Mouse (Mus musculus) hindlimb bud, embryonic 11.5 days (tissue): ENCODE results near the gene Ckap2l.
A peak's percentile ranks its signal among the peaks of the same experiment; 100 is the strongest.

Experiments
- DNase-seq: peaks from one replicate; pipeline ENCODE4 v3.0.0-alpha.2; 2012; ENCODE audit warnings: low read depth, low spot score; ENCODE audit errors: extremely low spot score

Gene Ckap2l

DNA sequence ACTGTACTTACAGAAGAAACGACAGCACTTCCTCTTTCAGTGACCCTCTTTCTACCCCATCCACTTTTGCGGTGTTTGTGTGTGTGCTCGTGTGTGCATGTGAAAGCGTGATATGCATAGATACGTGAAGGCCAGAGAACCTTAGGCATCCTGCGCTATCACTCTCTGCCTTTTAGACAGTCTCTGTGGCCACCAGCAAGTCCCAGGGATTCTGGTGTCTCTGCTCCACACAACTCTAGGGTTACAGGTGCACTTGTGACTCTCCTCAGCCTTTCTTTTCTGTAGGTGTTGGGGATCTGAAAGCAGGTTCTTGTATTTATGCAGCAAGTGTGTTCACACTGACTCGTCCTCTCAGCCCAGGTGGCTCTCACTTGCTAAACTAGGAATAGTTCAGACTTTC lies 31.7 kb downstream of the Ckap2l start:
- no peak for DNase-seq

- no peak for DNase-seq
Measured at GRCm38 (mm10) chr2:129263073-129263472, 33.9 kb downstream of the Ckap2l start.

DNA sequence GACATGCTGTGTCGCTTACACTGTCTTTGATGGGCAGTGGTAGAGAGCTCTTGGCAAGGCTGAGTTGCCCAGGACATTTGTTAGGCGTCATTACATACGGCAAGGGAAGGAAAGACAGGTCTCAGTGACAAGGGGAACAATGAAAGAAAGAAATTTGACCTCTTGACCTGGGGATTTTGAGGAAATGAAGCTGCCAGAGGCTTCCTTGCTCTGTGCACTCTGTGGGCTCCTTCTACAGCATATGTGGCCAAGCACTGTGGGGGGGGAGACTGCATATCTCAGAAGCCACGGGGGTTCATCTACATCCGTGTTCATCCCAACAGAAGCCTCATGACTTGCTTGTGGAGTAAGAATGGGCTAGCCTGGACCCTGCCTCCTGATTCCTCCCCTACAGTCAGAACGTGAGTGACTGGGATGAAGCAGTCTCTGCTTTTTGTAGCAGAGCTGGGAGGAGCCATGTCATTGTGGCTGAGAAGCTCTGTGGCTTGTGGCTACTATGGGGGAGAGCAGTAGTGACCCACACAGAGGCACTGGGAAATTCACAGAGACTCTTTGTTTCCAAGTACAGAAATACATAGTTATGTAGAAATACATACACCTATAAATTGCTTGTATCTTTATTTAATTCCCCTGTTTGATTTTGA lies 35.7 kb downstream of the Ckap2l start:
- no peak for DNase-seq

DNA sequence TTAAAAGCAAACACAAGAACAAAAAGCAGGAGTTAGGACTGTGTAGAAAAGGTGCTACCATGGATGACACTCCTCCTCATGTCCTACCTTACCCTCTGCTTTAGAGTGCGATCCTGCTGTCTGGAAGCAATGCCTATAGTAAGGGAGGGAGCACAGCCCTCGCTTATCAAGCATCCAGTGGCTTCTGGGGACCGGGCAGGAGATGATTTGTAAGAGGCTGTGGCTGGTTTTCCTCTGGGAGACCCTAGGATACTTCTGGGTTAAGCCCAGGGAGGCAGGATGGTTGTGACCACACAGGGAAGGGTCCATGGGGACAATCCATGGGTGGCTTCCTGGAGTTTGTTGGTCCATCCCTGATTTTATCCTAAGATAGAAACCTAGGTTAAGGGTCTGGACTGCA lies 36.4 kb downstream of the Ckap2l start:
- no peak for DNase-seq

DNA sequence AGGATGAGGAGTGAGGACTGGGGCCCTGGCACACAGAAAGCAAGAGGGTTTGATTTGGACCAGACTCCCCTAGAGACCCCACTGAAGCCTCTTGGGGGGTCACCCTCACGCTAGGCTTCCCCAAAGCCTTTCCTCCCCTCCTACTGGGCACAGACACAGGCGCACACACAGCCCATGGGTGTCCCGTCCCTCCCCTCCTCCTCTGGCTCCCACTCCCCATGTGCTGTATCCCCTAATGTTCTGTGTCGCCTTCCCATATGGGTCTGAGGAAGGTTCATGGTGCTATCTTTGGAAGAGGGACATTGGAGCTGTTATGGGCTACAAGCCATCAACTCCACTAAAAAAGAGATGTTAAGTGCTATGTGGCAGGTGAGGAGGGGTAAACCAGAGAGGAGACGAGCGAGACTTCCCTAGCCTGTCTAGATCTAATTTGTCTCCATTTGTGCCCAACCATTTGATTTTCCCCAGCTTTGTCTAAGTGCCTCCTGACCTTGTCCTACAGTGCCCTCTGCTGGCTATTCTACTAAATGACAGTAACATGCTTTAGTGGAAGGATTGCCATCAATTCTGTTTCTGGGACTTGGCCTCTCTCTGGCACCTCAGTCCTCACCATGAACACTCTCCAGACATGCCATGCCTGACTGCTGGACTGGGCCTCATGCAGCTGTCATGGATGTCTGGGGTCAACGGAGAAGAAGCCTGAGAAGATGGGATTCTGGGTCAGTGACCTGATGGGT lies 38.4 kb downstream of the Ckap2l start:
- peak; percentile 84 for DNase-seq

- no peak for DNase-seq
Measured at GRCm38 (mm10) chr2:129258056-129258455, 39.0 kb downstream of the Ckap2l start.

GRCm38 (mm10) chr2:129256006-129256405 lies 41.0 kb downstream of the Ckap2l start:
- no peak for DNase-seq

GRCm38 (mm10) chr2:129254076-129254475 lies 42.9 kb downstream of the Ckap2l start:
- no peak for DNase-seq

- no peak for DNase-seq
Measured at GRCm38 (mm10) chr2:129253631-129253970, 43.4 kb downstream of the Ckap2l start.

DNA sequence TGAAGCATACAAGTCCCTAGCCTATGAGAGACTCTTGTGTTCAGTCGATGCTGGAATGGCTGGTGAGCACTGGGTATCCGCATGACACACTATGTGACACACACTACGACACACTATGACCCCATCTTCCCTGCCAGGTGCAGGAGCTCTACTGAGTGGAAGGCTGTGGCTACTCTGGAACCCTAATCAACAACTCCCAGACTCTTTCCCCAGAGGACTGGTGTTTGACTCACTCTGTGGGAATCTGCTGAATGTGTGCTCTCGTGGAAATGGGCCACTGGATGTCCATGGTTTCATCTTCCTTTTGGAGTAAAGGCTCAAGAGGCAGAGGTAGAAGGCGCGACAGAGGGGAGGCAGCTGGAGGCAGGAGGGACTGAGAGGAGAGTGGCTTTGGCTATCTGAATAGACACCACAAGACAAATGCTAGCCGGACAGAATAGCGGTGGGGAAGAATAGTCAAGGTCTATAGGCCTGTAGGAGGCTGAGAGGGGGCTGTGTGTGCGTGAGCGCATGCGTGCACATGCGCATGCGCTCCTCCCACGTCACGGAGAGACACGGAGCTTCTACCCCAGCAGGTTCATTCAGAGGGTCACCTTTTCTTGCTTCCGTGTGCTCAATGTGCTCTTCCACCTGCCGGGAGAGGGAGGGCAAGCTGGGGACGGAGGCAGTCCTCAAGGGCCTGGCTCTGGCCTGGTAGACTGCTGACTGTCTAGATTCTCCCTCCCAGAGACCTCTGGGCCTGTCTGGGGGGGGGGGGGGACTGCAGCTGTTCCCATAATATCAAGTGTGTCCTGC lies 44.0 kb downstream of the Ckap2l start:
- no peak for DNase-seq

DNA sequence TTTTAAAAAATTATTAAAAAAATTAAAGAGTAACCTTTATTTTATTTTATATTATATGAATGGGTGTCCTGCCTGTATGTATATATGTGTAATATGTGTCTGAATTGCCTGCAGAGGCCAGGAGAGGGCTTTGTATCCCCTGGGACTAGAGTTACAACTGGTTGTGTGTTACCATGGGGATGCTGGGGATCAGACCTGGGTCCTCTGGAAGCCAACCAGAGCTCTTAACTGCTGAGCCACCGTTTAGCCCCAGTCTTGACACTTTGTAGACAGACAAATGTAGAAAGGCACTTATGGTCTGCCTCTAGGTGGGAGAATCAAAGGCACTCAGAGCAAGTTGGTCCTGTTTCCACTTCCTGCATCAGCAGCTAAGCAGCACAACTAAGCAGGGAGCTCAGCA lies 47.7 kb downstream of the Ckap2l start:
- no peak for DNase-seq

GRCm38 (mm10) chr2:129247707-129248121 lies 49.3 kb downstream of the Ckap2l start:
- no peak for DNase-seq

DNA sequence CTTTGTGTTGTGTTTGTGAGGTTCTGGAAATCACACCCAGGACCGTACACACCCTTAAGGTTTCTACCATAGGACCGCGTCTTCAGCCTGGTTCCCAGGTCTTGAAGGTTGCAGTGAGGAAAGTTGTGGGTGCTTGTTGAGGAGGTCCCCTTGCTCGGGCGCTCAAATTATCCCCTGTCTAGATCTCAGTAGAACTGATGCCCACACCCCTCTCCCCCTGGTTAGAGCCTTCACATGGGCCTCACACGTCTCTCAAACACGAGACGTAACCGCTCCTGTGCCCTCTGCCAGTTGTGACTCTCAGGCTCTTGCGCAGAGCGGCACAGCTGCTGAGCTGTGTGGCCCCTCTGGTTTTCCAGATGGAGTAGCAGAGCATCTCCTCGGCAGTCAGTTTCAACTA lies 50.1 kb downstream of the Ckap2l start:
- DNase-seq = no peak

DNA sequence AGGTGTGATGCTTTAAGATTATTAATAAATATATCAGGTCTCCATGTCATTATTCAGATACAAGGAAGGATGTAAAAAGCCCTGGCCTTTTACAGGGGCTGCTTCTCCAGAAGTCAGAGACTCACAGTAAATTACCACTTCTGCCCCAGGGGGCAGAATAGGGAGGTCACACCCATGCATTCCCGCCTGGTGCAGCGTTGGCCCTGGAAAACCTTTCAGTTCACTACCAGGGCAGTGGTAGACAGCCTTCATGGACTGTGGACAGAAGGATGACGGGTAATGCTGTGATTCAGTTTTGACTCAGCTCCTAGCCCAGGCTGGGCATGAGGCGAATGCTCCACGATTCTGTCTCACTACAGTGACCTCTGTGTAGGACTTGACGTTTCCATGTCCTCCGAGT lies 50.6 kb downstream of the Ckap2l start:
- DNase-seq = no peak

- DNase-seq = no peak
Measured at GRCm38 (mm10) chr2:129245618-129246017, 51.4 kb downstream of the Ckap2l start.

- DNase-seq = no peak
Measured at GRCm38 (mm10) chr2:129244446-129245120, 52.4 kb downstream of the Ckap2l start.

DNA sequence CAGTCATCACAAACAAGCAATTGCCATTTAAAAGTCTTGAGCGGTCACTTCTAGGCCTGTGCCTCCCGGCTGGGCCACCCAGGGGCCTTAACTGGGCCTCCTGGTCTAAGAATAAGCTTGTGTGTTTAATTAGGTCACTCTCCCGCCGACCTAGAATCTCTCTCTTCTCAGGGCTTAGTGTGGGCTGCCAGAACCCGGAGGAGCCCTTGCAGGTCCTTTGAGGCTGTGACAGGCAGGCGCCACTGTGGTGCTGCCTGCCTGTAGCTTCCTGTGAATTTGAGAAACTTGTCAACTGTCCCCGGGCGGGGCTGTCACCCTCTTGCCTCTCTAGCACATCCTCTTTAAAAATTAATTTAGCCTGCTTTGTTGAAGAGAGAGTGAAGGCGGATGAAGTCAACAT lies 53.2 kb downstream of the Ckap2l start:
- DNase-seq = no peak

- DNase-seq = no peak
Measured at GRCm38 (mm10) chr2:129243005-129243404, 54.0 kb downstream of the Ckap2l start.

GRCm38 (mm10) chr2:129241845-129242833 lies 54.9 kb downstream of the Ckap2l start:
- DNase-seq = no peak

DNA sequence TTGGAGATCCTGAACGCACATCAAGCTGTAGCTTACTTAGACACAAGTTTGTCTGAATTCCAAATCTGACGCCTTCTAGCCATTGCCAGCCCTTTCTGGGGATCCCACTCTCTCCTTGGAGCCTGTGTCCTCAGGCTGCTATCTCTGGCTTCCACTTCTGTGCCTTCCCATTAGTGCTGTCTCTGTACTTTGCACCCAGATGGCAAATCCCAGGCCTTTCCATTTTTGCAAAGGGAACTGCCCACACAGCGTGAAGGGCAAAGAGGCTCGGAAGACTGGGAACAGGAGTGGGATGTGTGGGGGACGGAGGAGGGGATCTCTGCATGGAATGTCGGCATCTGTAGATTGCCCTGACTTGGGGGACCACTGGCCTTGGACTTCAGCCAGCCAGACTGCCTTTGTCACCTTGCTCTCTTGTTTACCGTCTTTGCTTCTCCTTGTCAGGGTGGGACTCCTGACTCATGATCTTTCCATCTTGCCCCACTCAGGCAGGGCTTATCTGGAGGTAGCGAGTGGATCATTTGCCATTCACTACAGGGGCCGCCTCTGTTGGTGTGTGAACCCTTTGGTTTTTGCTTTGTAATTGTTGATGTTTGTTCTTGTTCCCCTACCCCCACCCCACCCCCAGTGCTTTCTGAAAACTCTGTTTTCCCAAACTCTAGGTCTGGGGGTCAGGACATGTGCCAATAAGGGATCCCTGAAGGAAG lies 56.1 kb downstream of the Ckap2l start:
- no peak for DNase-seq
